Mouse (Mus musculus): Measurements from ENCODE around the gene Tmem131.

- TF ChIP-seq EP300 (IDR thresholded peaks at IDR 0.05; ENCODE audit: insufficient read depth, low read depth, low read length): no peak
- no peak for TF ChIP-seq CTCF (IDR thresholded peaks at IDR 0.05)
- TF ChIP-seq POLR2A (IDR thresholded peaks at IDR 0.05; ENCODE audit: insufficient read depth, low read depth, low read length): no peak
Measured at GRCm38 (mm10) chr1:36770998-36771397, 172.5 kb downstream of the Tmem131 start.
